7 mouse cellular contexts compared by ENCODE assay signal in genomic region chr6:71479588-71479987, GRCm38 (mm10). TPM values are rescaled to one million over a fixed set of nuclear protein-coding genes. Genes with fewer than 3 reads are reported as not detected.
DNase-seq lines count a peak whose midpoint lies in the region; ATAC-seq and TF ChIP-seq lines count a peak whose summit lies in the region.
"Not testable (repeated sequence)": the region's sequence is repeated elsewhere in the genome, so short reads cannot be mapped to it uniquely, and the experiment has no call there.

No protein-coding gene starts in this region.

- H3K9ac ChIP-seq in MEL (ENCODE audit: control insufficient read depth, low read depth, low read length, poor library complexity, severe bottlenecking), result peak overlapping the region; percentile 59
- not testable (repeated sequence) for H3K9ac ChIP-seq in intestine, embryonic 16.5 days (ENCODE audit: low read depth, low read length); liver, embryonic 11.5 days (ENCODE audit: low read depth, low read length); liver, embryonic 14.5 days (replicated peaks); liver, postnatal 0 days (replicated peaks); midbrain, embryonic 11.5 days (ENCODE audit: low read length); stomach, embryonic 16.5 days (ENCODE audit: low read length)

- not testable (repeated sequence) for H3K4me2 ChIP-seq in intestine, embryonic 16.5 days (ENCODE audit: low read depth, low read length); liver, embryonic 11.5 days; liver, embryonic 14.5 days (ENCODE audit: low read depth); liver, postnatal 0 days (ENCODE audit: low read depth, low read length); midbrain, embryonic 11.5 days; stomach, embryonic 16.5 days (ENCODE audit: low read depth, low read length)

- TF ChIP-seq POLR2A in MEL (IDR thresholded peaks at IDR 0.05; ENCODE audit: control insufficient read depth in 1 of 2, insufficient read depth in 1 of 2, low read depth in 1 of 2, low read length in 2 of 2, poor library complexity in 1 of 2), result 0 out of 4 replicates have a peak, but pooled peaks of 1 of the 2 experiments have one; percentile 44

- peak overlapping the region; percentile 86 for H3K27ac ChIP-seq in MEL (ENCODE audit: control insufficient read depth, low read depth, low read length)
- H3K27ac ChIP-seq in intestine, embryonic 16.5 days (ENCODE audit: low read length); liver, embryonic 11.5 days (ENCODE audit: low read depth, low read length); liver, embryonic 14.5 days; liver, postnatal 0 days (ENCODE audit: low read depth); midbrain, embryonic 11.5 days (ENCODE audit: low read depth, low read length); stomach, embryonic 16.5 days (ENCODE audit: low read length): not testable (repeated sequence)

- not testable (repeated sequence) for TF ChIP-seq EP300 in MEL (IDR thresholded peaks at IDR 0.05; ENCODE audit: low read depth in 1 of 2, low read length in 2 of 2); liver, embryonic 14.5 days (IDR thresholded peaks at IDR 0.05; ENCODE audit: low read depth); liver, postnatal 0 days (IDR thresholded peaks at IDR 0.05; ENCODE audit: low read depth)

- peak; percentile 81 for DNase-seq in MEL (ENCODE audit: low read depth, low spot score)
- DNase-seq in liver, embryonic 11.5 days (ENCODE audit: low spot score); liver, embryonic 14.5 days (ENCODE audit: low read depth in 3 of 3, low spot score in 3 of 3); liver, postnatal 0 days: not testable (repeated sequence)
- DNase-seq in midbrain, embryonic 11.5 days (ENCODE audit: low spot score, missing footprints), result peak; percentile 21

- H3K9me3 ChIP-seq in MEL (replicated peaks; ENCODE audit: insufficient read depth, low read length); intestine, embryonic 16.5 days (ENCODE audit: control insufficient read depth, low read length); liver, embryonic 11.5 days (ENCODE audit: control insufficient read depth, low read length); liver, embryonic 14.5 days (ENCODE audit: control insufficient read depth, low read length); liver, postnatal 0 days (ENCODE audit: low read length); midbrain, embryonic 11.5 days (ENCODE audit: control insufficient read depth, low read length); stomach, embryonic 16.5 days (replicated peaks; ENCODE audit: control insufficient read depth, low read length): not testable (repeated sequence)

- H3K4me3 ChIP-seq in MEL (ENCODE audit: control insufficient read depth in 1 of 2, insufficient read depth in 1 of 2, low read depth in 2 of 2, low read length in 2 of 2), result peak overlapping the region in 1 of 2 experiments; percentile 45; a peak in 2 of 4 replicates
- H3K4me3 ChIP-seq in intestine, embryonic 16.5 days (ENCODE audit: low read length); liver, embryonic 11.5 days (ENCODE audit: low read depth, low read length); liver, embryonic 14.5 days (ENCODE audit: insufficient read depth in 1 of 2, low read depth in 2 of 2, low read length in 2 of 2); liver, postnatal 0 days (ENCODE audit: low read depth, low read length); midbrain, embryonic 11.5 days (ENCODE audit: low read depth, low read length); stomach, embryonic 16.5 days (replicated peaks; ENCODE audit: low read length): not testable (repeated sequence)

- TF ChIP-seq CTCF in MEL (IDR thresholded peaks at IDR 0.05 in 2 of 3, conservative IDR thresholded peaks at IDR 0.05 in 1 of 3; ENCODE audit: control insufficient read depth in 1 of 3, insufficient read depth in 1 of 3, low read depth in 2 of 3, low read length in 3 of 3, poor library complexity in 1 of 3, severe bottlenecking in 1 of 3); liver, embryonic 14.5 days (IDR thresholded peaks at IDR 0.05; ENCODE audit: low read depth); liver, postnatal 0 days (IDR thresholded peaks at IDR 0.05; ENCODE audit: low read depth): not testable (repeated sequence)

- 80% methylated on average over 2 of the region's 2 CpGs for WGBS in intestine, embryonic 16.5 days
- WGBS in liver, embryonic 11.5 days, result 75% methylated on average over 2 of the region's 2 CpGs
- WGBS in liver, embryonic 14.5 days (ENCODE audit: insufficient replicate concordance), result 62% methylated on average over 2 of the region's 2 CpGs
- WGBS in liver, postnatal 0 days (ENCODE audit: insufficient replicate concordance), result 65% methylated on average over 2 of the region's 2 CpGs
- WGBS in midbrain, embryonic 11.5 days, result 95% methylated on average over 2 of the region's 2 CpGs
- WGBS in stomach, embryonic 16.5 days, result 78% methylated on average over 2 of the region's 2 CpGs

- peak; percentile 41; the same call in 1 of the 2 replicates for ATAC-seq in intestine, embryonic 16.5 days
- ATAC-seq in liver, embryonic 11.5 days (replicated peaks; ENCODE audit: low FRiP score), result peak; percentile 52
- ATAC-seq in liver, embryonic 14.5 days (ENCODE audit: insufficient read depth), result peak; percentile 64; the same call in 1 of the 2 replicates
- ATAC-seq in liver, postnatal 0 days, result peak; percentile 91
- not testable (repeated sequence) for ATAC-seq in midbrain, embryonic 11.5 days (ENCODE audit: low FRiP score)
- ATAC-seq in stomach, embryonic 16.5 days (ENCODE audit: insufficient read depth, low FRiP score), result peak; percentile 44; the same call in 1 of the 2 replicates

- not testable (repeated sequence) for H3K79me2 ChIP-seq in MEL (ENCODE audit: control insufficient read depth, insufficient read depth, low read length, poor library complexity)

- H3K4me1 ChIP-seq in MEL (ENCODE audit: control insufficient read depth in 1 of 2, insufficient read depth in 2 of 2, low read length in 2 of 2), result peaks cover 4 to 12% of the 10 kb centered on the region in 2 experiments; a peak in 3 of 4 replicates
- H3K4me1 ChIP-seq in intestine, embryonic 16.5 days (ENCODE audit: control insufficient read depth, insufficient read depth, low read length); liver, embryonic 11.5 days (replicated peaks; ENCODE audit: control insufficient read depth, insufficient read depth, low read length); liver, embryonic 14.5 days (replicated peaks; ENCODE audit: control insufficient read depth in 2 of 2, insufficient read depth in 2 of 2, low read length in 1 of 2); liver, postnatal 0 days (ENCODE audit: insufficient read depth); midbrain, embryonic 11.5 days (ENCODE audit: control insufficient read depth, insufficient read depth, low read length); stomach, embryonic 16.5 days (ENCODE audit: control insufficient read depth, insufficient read depth, low read length): not testable (repeated sequence)

- TF ChIP-seq RAD21 in MEL (IDR thresholded peaks at IDR 0.05; ENCODE audit: low read depth, low read length), result not testable (repeated sequence)

- H3K27me3 ChIP-seq in MEL (ENCODE audit: control insufficient read depth in 1 of 2, insufficient read depth in 2 of 2, low read length in 2 of 2); intestine, embryonic 16.5 days (replicated peaks; ENCODE audit: control insufficient read depth, insufficient read depth, low read length); liver, embryonic 11.5 days (replicated peaks; ENCODE audit: control insufficient read depth, insufficient read depth, low read length); liver, embryonic 14.5 days (ENCODE audit: control insufficient read depth, insufficient read depth, low read length); liver, postnatal 0 days (ENCODE audit: insufficient read depth, low read length); midbrain, embryonic 11.5 days (ENCODE audit: control insufficient read depth, insufficient read depth, low read length); stomach, embryonic 16.5 days (ENCODE audit: control insufficient read depth, insufficient read depth, low read length): not testable (repeated sequence)

- not testable (repeated sequence) for H3K36me3 ChIP-seq in MEL (ENCODE audit: control insufficient read depth in 1 of 2, insufficient read depth in 2 of 2, low read length in 2 of 2); intestine, embryonic 16.5 days (ENCODE audit: control insufficient read depth, insufficient read depth, low read length); liver, embryonic 11.5 days (ENCODE audit: control insufficient read depth, insufficient read depth, low read length); liver, embryonic 14.5 days (replicated peaks; ENCODE audit: control insufficient read depth, insufficient read depth, low read depth); liver, postnatal 0 days (replicated peaks; ENCODE audit: insufficient read depth, low read length); midbrain, embryonic 11.5 days (ENCODE audit: control insufficient read depth, insufficient read depth, low read length); stomach, embryonic 16.5 days (ENCODE audit: control insufficient read depth, insufficient read depth, low read length)

RNA-seq across cellular contexts. Expression of gene Rnf103, which starts 14.1 kb away (rescaled TPM):
- 3.3 and 3.9 TPM in 2 replicates for total RNA-seq in MEL (2012; rRNA removed)
- polyA plus RNA-seq in MEL (2012; ENCODE audit: insufficient read depth in 1 of 2, insufficient read length in 2 of 2, low read depth in 1 of 2, low replicate concordance in 2 of 2, missing spikeins in 1 of 2), result 1 to 10 TPM in 1 of 2 experiments, not detected in 1; 4.9 TPM
- polyA plus RNA-seq in intestine, embryonic 16.5 days (2015; fragmentation: Nextera tagmentation; extraction: Ambion mirVana), result 8.5 and 18.2 TPM in 2 replicates
- polyA plus RNA-seq in liver, embryonic 11.5 days (2014; fragmentation: Nextera tagmentation; extraction: Ambion mirVana), result 13.6 and 13.7 TPM in 2 replicates
- polyA plus RNA-seq in liver, embryonic 14.5 days (2012; rRNA removed), result 3.8 and 5.0 TPM in 2 replicates
- 7.2 and 7.8 TPM in 2 replicates for polyA plus RNA-seq in liver, embryonic 14.5 days (2014; fragmentation: Nextera tagmentation; extraction: Ambion mirVana)
- polyA plus RNA-seq in liver, postnatal 0 days (2015; fragmentation: Nextera tagmentation; extraction: Ambion mirVana), result 24.0 and 28.0 TPM in 2 replicates
- polyA plus RNA-seq in midbrain, embryonic 11.5 days (2014; fragmentation: Nextera tagmentation; extraction: Ambion mirVana), result 16.4 and 19.3 TPM in 2 replicates
- polyA plus RNA-seq in stomach, embryonic 16.5 days (2015; fragmentation: Nextera tagmentation; extraction: Ambion mirVana), result 8.1 and 9.2 TPM in 2 replicates

RNA-seq across cellular contexts. Expression of gene Rmnd5a, which starts 39.2 kb away (rescaled TPM):
- 22.2 and 22.6 TPM in 2 replicates for total RNA-seq in MEL (2012; rRNA removed)
- 100 to 1,000 TPM in 1 of 2 experiments, 10 to 100 TPM in 1; 23.3 to 497 TPM for polyA plus RNA-seq in MEL (2012; ENCODE audit: insufficient read depth in 1 of 2, insufficient read length in 2 of 2, low read depth in 1 of 2, low replicate concordance in 2 of 2, missing spikeins in 1 of 2)
- polyA plus RNA-seq in intestine, embryonic 16.5 days (2015; fragmentation: Nextera tagmentation; extraction: Ambion mirVana), result 9.3 and 10.3 TPM in 2 replicates
- 9.4 and 10.0 TPM in 2 replicates for polyA plus RNA-seq in liver, embryonic 11.5 days (2014; fragmentation: Nextera tagmentation; extraction: Ambion mirVana)
- polyA plus RNA-seq in liver, embryonic 14.5 days (2012; rRNA removed), result 10.3 and 14.8 TPM in 2 replicates
- polyA plus RNA-seq in liver, embryonic 14.5 days (2014; fragmentation: Nextera tagmentation; extraction: Ambion mirVana), result 4.5 and 4.7 TPM in 2 replicates
- 6.3 and 6.6 TPM in 2 replicates for polyA plus RNA-seq in liver, postnatal 0 days (2015; fragmentation: Nextera tagmentation; extraction: Ambion mirVana)
- 8.3 and 8.6 TPM in 2 replicates for polyA plus RNA-seq in midbrain, embryonic 11.5 days (2014; fragmentation: Nextera tagmentation; extraction: Ambion mirVana)
- polyA plus RNA-seq in stomach, embryonic 16.5 days (2015; fragmentation: Nextera tagmentation; extraction: Ambion mirVana), result 9.5 and 10.1 TPM in 2 replicates
